Mouse (Mus musculus) liver, postnatal 0 days (tissue): ENCODE measurements at regions not wholly inside any gene's neighbourhood (a gene's known extent, or its start where the extent isn't known, plus 50 kb on each side); places are given as distances from the start of the nearest gene placed in this dataset.

Source experiments
- CTCF ChIP-seq: sonication (generic); IDR thresholded peaks from 2 replicates; pipeline ENCODE4 v1.5.1; 2016; ENCODE audit warnings: antibody characterized with exemption, low read depth
- EP300 ChIP-seq: IDR thresholded peaks from 2 replicates; pipeline ENCODE4 v1.6.1; 2016; ENCODE audit warnings: antibody characterized with exemption, low read depth, mild to moderate bottlenecking

DNA sequence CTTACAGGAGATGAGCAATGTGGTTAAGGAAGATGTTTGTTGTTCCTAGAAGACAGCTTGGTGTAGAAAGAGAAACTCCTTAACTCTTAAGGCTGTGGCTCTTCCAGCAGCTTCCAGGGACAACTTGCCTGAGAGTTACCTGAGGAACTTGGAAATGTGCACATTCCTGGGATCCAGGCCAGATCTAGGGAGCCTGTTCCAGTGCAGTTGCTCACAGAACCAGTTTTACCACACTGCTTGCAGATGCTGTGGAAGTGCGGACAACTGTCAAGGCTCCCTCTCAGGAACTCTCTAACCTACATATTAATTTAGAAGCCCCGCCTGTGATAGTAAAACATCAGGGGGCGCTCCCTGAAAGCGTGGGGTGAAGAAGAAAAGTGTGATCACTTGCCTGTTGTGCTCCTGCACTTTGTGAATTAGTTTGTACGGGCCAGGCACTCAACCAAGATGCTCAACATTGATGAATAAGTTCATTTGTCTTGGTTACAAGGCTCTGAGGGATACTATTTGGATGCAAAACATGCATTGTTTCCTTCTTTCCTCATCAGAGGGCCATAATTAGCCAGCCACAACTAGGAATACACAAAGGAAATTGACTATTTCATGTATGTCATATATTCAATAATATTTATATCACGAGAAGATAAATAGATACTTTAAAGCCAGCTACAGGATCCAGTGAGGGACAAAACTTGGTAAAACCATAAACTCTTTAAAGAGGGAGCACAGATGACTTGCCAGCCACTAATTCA is 357.1 kb upstream of the Adgrl2 start:
- no peak for TF ChIP-seq CTCF
- TF ChIP-seq EP300, result no peak
